Mouse (Mus musculus): ENCODE measurements around the gene Nms. TPM values are rescaled to one million over a fixed set of nuclear protein-coding genes. Genes with fewer than 3 reads are reported as not detected.

Nms gene
- total RNA-seq (2023): not detected

GRCm38 (mm10) chr1:38938849-38939248 is at the start of gene Nms:
TSS of gene Nms (plus strand) at chr1:38939149.

DNA sequence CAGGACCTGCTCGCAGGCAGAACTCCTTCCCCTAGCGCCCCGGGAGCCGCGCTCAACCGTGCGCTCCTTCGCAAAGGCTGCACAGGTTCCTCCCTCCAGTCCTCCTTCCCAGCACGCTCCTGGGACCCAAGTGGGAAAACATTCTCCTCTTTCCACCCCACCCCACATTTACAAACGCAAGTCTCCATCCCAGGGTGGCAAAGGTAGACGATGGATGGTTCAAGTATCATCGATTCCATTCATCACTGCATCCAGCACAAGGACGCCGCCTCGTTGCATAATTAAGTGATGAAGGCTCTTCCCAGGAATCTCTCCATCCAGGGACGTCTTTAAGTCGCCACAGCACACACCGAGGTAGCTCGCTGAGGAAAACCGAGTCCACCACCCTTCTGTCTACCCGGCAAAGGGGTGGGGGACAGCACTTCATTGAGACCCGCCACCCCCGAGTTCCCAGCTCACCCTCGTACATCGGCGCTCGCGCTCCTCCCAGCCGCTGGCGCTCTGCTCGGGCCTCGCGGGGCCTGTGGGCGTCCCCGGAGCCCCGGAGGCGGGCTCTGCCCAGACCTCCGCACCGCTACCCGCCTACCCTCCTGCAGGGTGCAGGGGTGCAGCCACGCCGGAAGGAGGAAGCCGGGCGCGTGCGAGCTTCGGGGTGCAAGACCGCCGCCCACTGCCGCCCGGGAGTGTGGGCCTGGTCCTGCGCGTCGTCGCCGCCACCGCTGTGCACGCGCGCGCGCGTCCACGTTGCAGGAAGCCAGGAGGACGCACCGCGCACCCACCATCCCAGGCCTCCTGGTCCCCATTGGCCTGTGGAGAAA is 41.3 kb upstream of the Nms start, which contains the start of gene Chst10:
Gene Chst10 (minus strand): TSS at position 731 of the 818 bp plus-strand sequence.

DNA sequence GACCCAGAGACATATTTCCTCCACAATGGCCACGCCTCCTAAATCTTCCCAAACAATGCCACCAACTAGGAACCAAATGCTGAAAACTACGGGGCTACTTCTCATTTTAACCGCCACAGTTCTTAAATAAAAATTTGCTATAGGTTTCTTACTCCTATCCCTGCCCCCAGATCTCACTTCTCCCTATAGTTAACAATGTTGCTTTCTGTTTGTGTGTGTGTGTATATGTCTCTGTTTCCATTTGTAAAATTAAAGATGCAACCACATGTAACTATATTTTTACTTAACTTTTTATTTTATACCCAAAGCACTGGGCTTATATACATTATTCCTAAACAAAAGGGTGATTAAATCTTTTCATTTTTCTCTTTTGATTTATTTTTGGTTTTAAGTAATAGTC is 46.4 kb downstream of the Nms start, which contains the start of gene Pdcl3:
Gene Pdcl3 (plus strand): TSS at position 301 of the 400 bp plus-strand sequence.

Other genes with a start within 250 kb of the Nms start
- gene Lonrf2, start 102.4 kb upstream of the Nms start, total RNA-seq (2023): under 1 TPM; 0.49 to 0.55 TPM
- gene Chst10, start 41.0 kb upstream of the Nms start, total RNA-seq (2023): 1 to 10 TPM; 4.1 to 7.4 TPM
- 10 to 100 TPM; 41.7 to 42.7 TPM for gene Pdcl3, start 46.5 kb downstream of the Nms start, total RNA-seq (2023)

Data from neutrophil, adult 83 days (primary cell).